Mouse (Mus musculus): ENCODE results near the gene Acsm5.

Gene Acsm5

DNA sequence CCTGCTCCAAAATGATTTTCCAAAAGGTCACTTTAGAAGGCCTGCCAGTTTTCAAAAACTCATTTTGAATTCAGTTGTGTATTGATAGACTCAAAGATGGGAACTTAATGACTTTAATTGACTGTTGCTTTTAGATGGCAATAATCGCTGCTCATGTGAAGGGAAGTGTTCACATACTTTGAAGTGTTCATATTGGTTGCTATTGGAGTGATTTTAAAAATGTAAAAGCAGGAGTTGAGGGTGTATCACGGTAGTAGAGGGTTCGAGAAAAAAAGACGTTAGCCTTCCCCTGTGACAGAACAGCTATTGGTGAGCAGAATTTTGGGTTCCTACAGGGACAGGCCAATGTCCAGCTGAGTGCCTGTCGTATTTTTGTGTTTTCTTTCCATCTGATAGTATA is at the start of gene Acsm5:
TSS of gene Acsm5 (plus strand) at position 301 of the 400 bp plus-strand sequence.
- no peak for DNase-seq

- DNase-seq, result no peak
Measured at GRCm38 (mm10) chr7:119476500-119477389, 42.5 kb upstream of the Acsm5 start.

DNA sequence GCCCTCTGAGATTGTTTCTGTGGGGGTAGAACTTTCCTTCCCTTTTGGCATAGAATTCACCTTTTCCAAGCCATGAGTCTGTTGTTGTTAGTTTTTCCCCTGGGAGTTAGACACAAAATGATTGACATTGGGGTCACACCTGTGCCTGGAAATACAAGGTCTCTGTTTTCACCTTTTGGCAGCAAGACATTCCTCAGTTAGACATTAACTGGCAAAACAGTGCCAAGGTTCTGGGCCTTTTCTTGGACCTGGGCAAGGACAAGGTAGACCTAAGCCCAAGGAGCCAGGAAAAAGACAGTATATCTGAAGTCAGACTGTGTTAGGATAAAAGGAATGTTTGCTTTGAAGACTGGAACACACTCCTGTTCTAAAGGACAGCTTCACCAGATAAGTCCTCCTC is 40.0 kb upstream of the Acsm5 start, which contains the start of gene Umod:
TSS of gene Umod (minus strand) at position 27 of the 400 bp plus-strand sequence.
- no peak for DNase-seq

- DNase-seq, result no peak
Measured at GRCm38 (mm10) chr7:119484154-119484553, 35.1 kb upstream of the Acsm5 start.

DNA sequence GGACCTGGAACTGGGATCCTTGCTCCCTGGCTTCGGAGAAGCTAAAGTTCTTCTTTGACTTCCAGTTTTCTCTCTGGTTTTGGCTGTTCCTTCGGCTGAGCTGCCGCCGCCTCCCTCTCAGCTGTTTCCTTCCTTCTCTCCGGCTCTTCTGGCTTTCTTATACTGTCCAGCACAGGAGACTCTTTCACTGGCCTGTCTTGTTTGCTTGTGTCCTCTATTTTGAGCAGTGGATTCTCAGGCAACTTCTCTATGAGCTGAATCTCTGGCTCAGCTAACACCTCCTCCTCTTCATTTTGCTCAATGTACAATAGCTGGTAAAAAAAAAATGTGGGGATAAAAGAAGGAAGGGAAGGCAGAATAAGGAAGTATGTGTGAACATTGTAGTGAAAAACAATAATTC is 32.6 kb upstream of the Acsm5 start:
- no peak for DNase-seq

DNA sequence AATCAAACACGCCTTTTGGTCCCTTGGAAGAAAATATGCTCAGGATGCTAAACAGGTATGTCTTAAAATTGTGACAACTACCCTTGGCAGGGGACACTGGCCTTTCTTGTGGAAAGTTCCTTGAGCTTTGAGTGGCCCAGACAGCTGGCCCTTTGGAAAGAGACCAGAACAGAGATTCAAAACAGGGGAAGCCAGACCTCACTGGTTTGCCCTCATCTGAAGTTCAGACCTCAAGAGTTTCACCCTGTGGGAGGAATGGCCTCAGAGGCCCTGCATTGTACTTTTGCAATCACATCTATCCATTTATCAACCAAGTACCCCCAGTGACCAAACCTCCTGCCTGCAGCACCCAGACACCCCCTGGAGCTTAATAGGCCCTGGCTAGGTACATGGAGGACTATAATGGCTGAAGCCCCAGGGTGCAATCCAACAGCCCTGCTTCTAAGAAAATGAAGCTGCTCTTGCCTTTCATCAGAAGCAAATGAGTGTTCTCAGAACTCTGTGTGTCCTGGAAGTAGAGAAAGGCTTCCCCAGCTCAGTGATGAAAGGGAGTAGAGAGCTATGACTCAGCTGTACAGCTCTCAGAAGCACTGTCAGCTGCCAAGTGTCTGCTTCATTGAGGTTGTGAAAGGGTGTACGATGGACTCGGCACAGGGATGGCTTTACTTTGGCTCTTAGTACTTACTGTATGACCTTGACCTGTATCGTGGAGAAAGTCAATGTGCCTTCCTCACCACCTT is 29.1 kb upstream of the Acsm5 start:
- DNase-seq, result no peak

DNA sequence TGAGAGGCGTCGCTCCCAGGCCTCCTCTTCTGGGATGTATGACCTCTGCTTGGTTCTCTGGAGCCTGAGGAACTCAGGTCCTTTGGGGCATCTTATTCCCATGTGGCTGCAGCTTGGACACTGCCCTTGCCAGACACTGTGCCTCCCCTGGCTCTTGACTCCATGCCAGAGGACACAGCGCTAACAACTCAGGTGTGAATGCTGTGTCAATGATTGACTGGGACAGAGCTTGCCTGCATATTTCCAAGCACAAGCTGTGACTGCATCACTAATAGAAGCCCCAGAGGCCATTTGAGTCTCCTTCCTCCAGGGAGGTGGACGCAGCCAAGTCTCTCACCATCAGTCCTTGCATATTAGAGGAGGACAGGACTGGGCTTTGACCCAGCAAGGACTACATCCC is 8.1 kb upstream of the Acsm5 start:
- no peak for DNase-seq

DNA sequence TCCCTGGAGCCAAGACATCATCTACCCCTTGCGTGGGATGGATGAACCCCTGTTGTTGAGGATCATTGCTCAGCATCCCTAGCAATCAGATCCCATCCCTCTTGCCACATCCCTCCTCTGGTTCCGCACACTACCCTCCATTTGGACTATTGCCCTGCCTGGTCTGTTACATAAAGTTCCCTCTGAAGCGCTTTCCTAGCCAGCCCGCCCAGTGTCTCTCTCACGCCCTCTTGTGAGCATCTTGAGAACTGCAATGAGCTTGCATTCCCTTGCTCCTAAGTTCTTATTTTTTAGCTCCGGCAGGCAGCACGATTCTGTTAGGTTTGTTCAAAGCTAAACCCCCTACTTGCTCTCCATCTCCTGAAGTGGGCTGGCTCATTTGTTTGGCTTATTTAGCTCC is 6.2 kb upstream of the Acsm5 start:
- no peak for DNase-seq

- DNase-seq, result no peak
Measured at GRCm38 (mm10) chr7:119515492-119516271, 3.6 kb upstream of the Acsm5 start.

- DNase-seq, result no peak
Measured at GRCm38 (mm10) chr7:119516272-119516558, 3.0 kb upstream of the Acsm5 start.

- DNase-seq, result peak; percentile 18 to 23
Measured at GRCm38 (mm10) chr7:119519654-119520053, 391 bp downstream of the Acsm5 start.

DNA sequence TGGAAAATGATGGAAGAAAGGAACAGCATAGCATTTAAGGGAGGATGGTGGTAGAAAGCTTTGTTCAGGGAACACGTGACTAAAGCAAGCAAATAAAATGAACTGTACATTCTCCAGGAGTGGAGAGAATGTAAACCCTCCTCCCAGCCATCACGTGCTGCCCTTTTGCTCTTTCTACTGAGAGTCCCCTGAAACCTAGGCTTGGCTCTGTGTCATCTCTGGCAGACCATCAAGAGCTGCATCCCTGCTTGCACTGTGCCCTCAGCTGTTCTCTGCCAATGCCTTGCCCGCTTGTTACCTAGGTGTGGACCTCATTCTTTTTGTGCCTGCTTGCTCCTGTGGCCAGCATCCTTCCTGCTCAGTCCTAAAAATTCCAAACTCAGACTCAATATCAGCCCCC is 2.6 kb downstream of the Acsm5 start:
- DNase-seq, result no peak

DNA sequence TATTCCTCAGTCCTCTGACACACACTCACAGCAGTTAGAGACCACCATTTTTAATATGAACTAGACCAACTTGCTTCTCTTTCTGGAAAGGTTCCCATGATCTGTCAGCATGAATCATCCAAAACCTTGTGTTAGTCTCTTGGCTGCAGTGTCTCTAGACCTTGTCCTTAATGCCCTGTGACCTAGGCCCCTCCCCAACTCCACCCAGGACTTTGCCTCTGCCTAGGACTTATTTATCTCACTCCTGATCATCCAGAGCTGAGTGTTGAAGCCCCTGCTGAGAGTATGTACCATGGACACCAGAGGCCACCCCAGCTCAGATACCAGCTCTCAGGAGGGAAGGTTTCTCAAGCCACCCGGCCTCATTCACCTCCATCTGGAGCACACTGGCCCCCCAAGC is 3.1 kb downstream of the Acsm5 start:
- no peak for DNase-seq

- DNase-seq, result no peak
Measured at GRCm38 (mm10) chr7:119523389-119523788, 4.1 kb downstream of the Acsm5 start, which contains the start of gene Pdilt. TSS of gene Pdilt (minus strand) at chr7:119523489.

- DNase-seq, result no peak
Measured at GRCm38 (mm10) chr7:119525881-119526281, 6.6 kb downstream of the Acsm5 start.

- DNase-seq, result no peak
Measured at GRCm38 (mm10) chr7:119526486-119526885, 7.2 kb downstream of the Acsm5 start.

GRCm38 (mm10) chr7:119527135-119527534 is 7.9 kb downstream of the Acsm5 start:
- DNase-seq, result no peak

DNA sequence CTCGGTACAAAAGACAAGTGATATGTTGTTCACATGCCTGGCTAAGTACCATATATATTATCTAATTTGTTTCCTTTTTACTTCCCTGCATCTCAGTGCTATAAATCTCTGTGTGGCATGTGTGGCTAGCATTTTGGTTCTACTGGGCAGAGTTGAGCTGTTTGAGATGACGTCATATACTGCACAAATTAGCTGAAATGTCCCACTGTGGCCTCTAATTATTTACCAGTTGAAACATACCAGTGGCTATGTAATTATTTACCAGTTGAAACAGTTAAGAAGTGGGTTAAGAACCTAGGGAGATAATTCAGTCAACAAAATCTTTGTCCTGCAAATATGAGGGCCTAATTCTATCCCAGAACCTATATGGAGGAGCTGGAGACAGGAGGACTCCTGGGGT is 8.3 kb downstream of the Acsm5 start:
- no peak for DNase-seq

DNA sequence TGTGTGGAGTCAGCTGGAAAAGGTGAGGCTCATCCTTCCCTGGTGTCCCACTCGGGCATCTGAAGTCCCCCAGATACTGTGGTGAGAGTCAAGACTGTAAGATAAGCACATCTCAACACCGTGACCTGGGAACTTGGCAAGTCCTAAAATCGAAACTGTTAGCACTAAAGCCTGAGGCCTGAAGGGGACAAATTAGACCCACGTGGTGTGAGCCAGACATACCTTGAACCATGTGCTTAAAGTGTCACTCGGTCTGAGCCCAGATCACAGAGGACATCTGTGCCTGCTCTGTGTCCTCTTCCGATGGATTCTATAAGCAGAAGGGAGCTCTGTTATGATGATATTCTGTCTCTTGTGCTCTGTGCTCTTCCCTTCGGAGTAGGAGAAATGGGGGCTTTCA is 9.4 kb downstream of the Acsm5 start:
- DNase-seq, result no peak

- DNase-seq, result no peak
Measured at GRCm38 (mm10) chr7:119532924-119533323, 13.7 kb downstream of the Acsm5 start.

- DNase-seq, result no peak
Measured at GRCm38 (mm10) chr7:119534389-119534788, 15.1 kb downstream of the Acsm5 start.

DNA sequence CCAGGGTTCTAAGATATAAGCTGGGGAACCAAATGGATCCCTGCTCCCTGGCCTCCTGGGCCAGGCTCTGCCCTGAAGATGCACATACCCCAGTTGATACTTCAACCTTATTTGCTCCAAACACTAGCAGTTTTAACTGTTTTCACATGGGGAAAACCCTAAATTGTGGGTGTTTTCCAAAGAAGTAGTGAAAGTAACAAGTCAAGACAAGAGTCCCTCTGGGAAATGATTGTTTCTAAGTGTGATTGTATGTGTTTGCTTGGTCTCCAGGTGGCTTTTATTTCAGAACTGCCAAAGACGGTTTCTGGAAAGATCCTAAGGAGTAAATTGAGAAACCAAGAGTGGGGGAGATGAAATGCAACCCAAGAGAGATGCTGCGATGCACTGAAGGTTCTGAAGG is 23.2 kb downstream of the Acsm5 start:
- DNase-seq, result no peak

GRCm38 (mm10) chr7:119545572-119545971 is 26.3 kb downstream of the Acsm5 start:
- DNase-seq, result no peak
